Comparison of ENCODE assay signal across 18 mouse cellular contexts in the genomic region with DNA sequence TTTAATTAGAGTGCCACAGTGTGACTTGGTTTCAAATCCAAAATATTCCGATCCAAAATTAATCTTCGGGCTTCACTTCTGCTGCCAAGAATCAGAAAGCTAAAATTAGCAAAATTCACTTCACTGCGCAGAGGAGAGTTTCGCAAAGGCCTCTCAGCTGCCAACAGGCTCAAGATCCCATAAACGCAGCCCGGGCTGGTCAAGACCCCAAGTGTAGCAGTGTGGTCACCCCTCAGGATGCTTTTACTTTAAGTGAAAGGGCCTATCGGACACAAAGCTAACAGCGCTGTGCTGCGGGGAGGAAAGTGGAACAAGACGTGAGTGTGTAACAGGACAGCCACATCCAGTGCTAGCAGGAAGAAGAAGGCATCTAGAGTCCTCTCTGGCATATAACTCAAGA.
A peak's percentile ranks its signal among the peaks of the same experiment; 100 is the strongest.
DNase-seq lines count a peak whose midpoint lies in the region; ATAC-seq and TF ChIP-seq lines count a peak whose summit lies in the region.
"Had no signal": no experiment of that assay in that cellular context is flagged by ENCODE, and none has a peak within 500 bp of the region (broad histone marks: within the 10 kb centered on the region; RNA-seq: fewer than 3 reads in every experiment).

No protein-coding gene starts in this region.

- no peaks in the 10 kb centered on the region for H3K9me3 ChIP-seq in lung, postnatal 0 days (ENCODE audit: low read length)
- H3K9me3 ChIP-seq: forebrain, embryonic 15.5 days; heart, embryonic 10.5 days; hindbrain, embryonic 13.5 days had no signal

- H3K27me3 ChIP-seq in kidney, adult 2 months (replicated peaks; ENCODE audit: control insufficient read depth, insufficient read depth, low read length), result no peaks in the 10 kb centered on the region
- no peaks in the 10 kb centered on the region for H3K27me3 ChIP-seq in lung, postnatal 0 days (replicated peaks; ENCODE audit: insufficient read depth, low read length)
- H3K27me3 ChIP-seq in thymus, adult 2 months (ENCODE audit: control insufficient read depth, insufficient read depth, low read length), result no peaks in the 10 kb centered on the region
- H3K27me3 ChIP-seq: forebrain, embryonic 15.5 days; hindbrain, embryonic 13.5 days; Patski had no signal

- H3K9ac ChIP-seq in lung, postnatal 0 days (replicated peaks; ENCODE audit: low read depth), result no peak overlapping the region
- H3K9ac ChIP-seq: forebrain, embryonic 15.5 days; hindbrain, embryonic 13.5 days had no signal

- H3K4me2 ChIP-seq in lung, postnatal 0 days (replicated peaks; ENCODE audit: low read depth, low read length), result no peak overlapping the region
- H3K4me2 ChIP-seq: forebrain, embryonic 15.5 days; hindbrain, embryonic 13.5 days had no signal

- WGBS in kidney, adult 2 months, result 78% methylated on average over 10 of the region's 10 CpGs
- 63% methylated on average over 10 of the region's 10 CpGs for WGBS in lung, postnatal 0 days
- 95% methylated on average over 10 of the region's 10 CpGs for WGBS in thymus, adult 2 months

- H3K36me3 ChIP-seq in kidney, adult 2 months (ENCODE audit: control insufficient read depth, insufficient read depth, low read length), result no peaks in the 10 kb centered on the region
- no peaks in the 10 kb centered on the region for H3K36me3 ChIP-seq in lung, postnatal 0 days (ENCODE audit: insufficient read depth, low read length)
- no peaks in the 10 kb centered on the region for H3K36me3 ChIP-seq in thymus, adult 2 months (ENCODE audit: control insufficient read depth, insufficient read depth, low read length)
- H3K36me3 ChIP-seq: forebrain, embryonic 15.5 days; heart, embryonic 10.5 days; hindbrain, embryonic 13.5 days had no signal

- H3K4me1 ChIP-seq in kidney, adult 2 months (ENCODE audit: control insufficient read depth, insufficient read depth, low read length), result no peaks in the 10 kb centered on the region
- peaks cover 6% of the 10 kb centered on the region; the same call in 1 of the 2 replicates for H3K4me1 ChIP-seq in lung, postnatal 0 days (ENCODE audit: insufficient read depth, low read depth, low read length)
- H3K4me1 ChIP-seq in thymus, adult 2 months (replicated peaks; ENCODE audit: control insufficient read depth, insufficient read depth, low read length), result peaks cover 65% of the 10 kb centered on the region

- TF ChIP-seq POLR2A in kidney, adult 2 months (IDR thresholded peaks at IDR 0.05; ENCODE audit: low read depth, low read length), result no peak
- TF ChIP-seq POLR2A in thymus, adult 2 months (IDR thresholded peaks at IDR 0.05; ENCODE audit: control insufficient read depth, extremely low read depth, insufficient read depth, low read length, poor library complexity), result no peak

- no peak for ATAC-seq in cerebellum, adult (ENCODE audit: insufficient number of reproducible peaks, low FRiP score, low TSS enrichment)
- ATAC-seq in lung, postnatal 0 days, result no peak
- ATAC-seq: activated CD4-positive, CD25-positive, alpha-beta regulatory T cell, adult 4 months; forebrain, embryonic 15.5 days; hindbrain, postnatal 0 days; Patski had no signal

- DNase-seq in cerebellum, adult 9-10 months, result peak; percentile 73
- peak; percentile 7 for DNase-seq in kidney, adult 2 months
- DNase-seq in kidney, adult 11 months, result no peak
- DNase-seq in lung, postnatal 0 days (ENCODE audit: low spot score), result peak; percentile 37
- DNase-seq in lung, postnatal 4 days, result no peak
- DNase-seq in thymus, adult 2 months, result no peak
- DNase-seq: adrenal gland, adult 2 months; adrenal gland, postnatal 25 days; cerebellum, adult 11-12 months; gastrocnemius, postnatal 36 days; heart, adult 11 months had no signal

- TF ChIP-seq CTCF in kidney, adult 2 months (conservative IDR thresholded peaks at IDR 0.05; ENCODE audit: insufficient read depth, insufficient read length, low read depth, low read length), result no peak
- no peak for TF ChIP-seq CTCF in lung, postnatal 0 days (IDR thresholded peaks at IDR 0.05)
- no peak for TF ChIP-seq CTCF in thymus, adult 2 months (IDR thresholded peaks at IDR 0.05; ENCODE audit: borderline replicate concordance, control insufficient read depth, extremely low read depth, insufficient read depth, low read length, poor library complexity)

- H3K4me3 ChIP-seq in kidney, adult 2 months (ENCODE audit: insufficient read depth, low read depth, low read length), result no peak overlapping the region
- H3K4me3 ChIP-seq in lung, postnatal 0 days (ENCODE audit: low read depth, low read length), result no peak overlapping the region
- H3K4me3 ChIP-seq in thymus, adult 2 months (ENCODE audit: control insufficient read depth, insufficient read depth, low read length), result no peak overlapping the region
- H3K4me3 ChIP-seq: forebrain, embryonic 15.5 days; heart, embryonic 10.5 days; hindbrain, embryonic 13.5 days had no signal

- H3K27ac ChIP-seq in kidney, adult 2 months (ENCODE audit: insufficient read depth, low read depth, low read length), result no peak overlapping the region
- no peak overlapping the region for H3K27ac ChIP-seq in lung, postnatal 0 days (ENCODE audit: low read length)
- H3K27ac ChIP-seq in thymus, adult 2 months (ENCODE audit: control insufficient read depth, insufficient read depth, low read length), result no peak overlapping the region
- H3K27ac ChIP-seq: forebrain, embryonic 15.5 days; heart, embryonic 10.5 days; hindbrain, embryonic 13.5 days; hindbrain, postnatal 0 days had no signal

- TF ChIP-seq EP300 in lung, postnatal 0 days (IDR thresholded peaks at IDR 0.05), result no peak

Comparison
In these comparisons a context has a peak if more than half of its experiments do, and no peak if none do; other contexts are left out.
1. DNase-seq: peak in cerebellum, adult 9-10 months (single experiment), kidney, adult 2 months (single experiment) and lung, postnatal 0 days (single experiment); none in kidney, adult 11 months (single experiment), lung, postnatal 4 days (0 of 2) and thymus, adult 2 months (single experiment).